Mouse (Mus musculus) layer of hippocampus, postnatal 14 days (tissue): ENCODE results near the gene Lrrn1. TPM values are rescaled to one million over a fixed set of nuclear protein-coding genes. Genes with fewer than 3 reads are reported as not detected.

ENCODE experiments used
- DNase-seq, 2 experiments: peaks; one replicate each; pipeline ENCODE4 v3.0.0; 2021 to 2022; ENCODE audit warnings: low spot score in 2 of 2, mixed read lengths in 1 of 2
- long read RNA-seq, 2 experiments: library from polyadenylated mRNA; stranded (forward); transcript quantifications; one replicate each; pipeline ENCODE4 v2.0.0; 2021
- total RNA-seq, 2 experiments: library from RNA; stranded (reverse); gene quantifications; 2 replicates each; pipeline ENCODE4 v1.2.3; 2021

The Lrrn1 gene
- 10 to 100 TPM; 75.1 to 75.9 TPM for total RNA-seq
- long read RNA-seq, experiment 1, transcript Lrrn1-201 (2 exons, 3,700 nt): major isoform, 55 of 65 reads
- long read RNA-seq, experiment 1, partial matches to known transcripts: 0 of 65 reads
- long read RNA-seq, experiment 1, other reads (novel, unspliced or antisense): 10 of 65 reads
- long read RNA-seq, experiment 2, transcript Lrrn1-201 (2 exons, 3,700 nt): major isoform, 60 of 69 reads
- long read RNA-seq, experiment 2, partial matches to known transcripts: 7 of 69 reads
- long read RNA-seq, experiment 2, other reads (novel, unspliced or antisense): 2 of 69 reads

GRCm38 (mm10) chr6:107528877-107529864 is at the start of gene Lrrn1:
TSS of gene Lrrn1 (plus strand) at chr6:107529768.
- DNase-seq: peak; percentile 76 to 81

- no peak for DNase-seq
Measured at GRCm38 (mm10) chr6:107494491-107494890, 35.1 kb upstream of the Lrrn1 start.

- no peak for DNase-seq
Measured at GRCm38 (mm10) chr6:107495830-107496229, 33.7 kb upstream of the Lrrn1 start.

GRCm38 (mm10) chr6:107513716-107514115 is 15.9 kb upstream of the Lrrn1 start:
- no peak for DNase-seq

- no peak for DNase-seq
Measured at GRCm38 (mm10) chr6:107523953-107524352, 5.6 kb upstream of the Lrrn1 start.

GRCm38 (mm10) chr6:107529911-107530431 is 403 bp downstream of the Lrrn1 start:
- peak; percentile 48 to 65 for DNase-seq

GRCm38 (mm10) chr6:107530621-107531285 is 1.2 kb downstream of the Lrrn1 start:
- DNase-seq: no peak

GRCm38 (mm10) chr6:107531526-107532080 is 2.0 kb downstream of the Lrrn1 start:
- DNase-seq: no peak

- DNase-seq: no peak
Measured at GRCm38 (mm10) chr6:107534533-107534932, 5.0 kb downstream of the Lrrn1 start.

- no peak for DNase-seq
Measured at GRCm38 (mm10) chr6:107536631-107537030, 7.1 kb downstream of the Lrrn1 start.

GRCm38 (mm10) chr6:107541222-107541621 is 11.7 kb downstream of the Lrrn1 start:
- DNase-seq: no peak

GRCm38 (mm10) chr6:107541918-107542317 is 12.3 kb downstream of the Lrrn1 start:
- DNase-seq: peak; percentile 34 to 72

GRCm38 (mm10) chr6:107546272-107546671 is 16.7 kb downstream of the Lrrn1 start:
- no peak for DNase-seq

GRCm38 (mm10) chr6:107552511-107552910 is 22.9 kb downstream of the Lrrn1 start:
- DNase-seq: no peak

- no peak for DNase-seq
Measured at GRCm38 (mm10) chr6:107555364-107555763, 25.8 kb downstream of the Lrrn1 start.

- peak; percentile 54 to 76 for DNase-seq
Measured at GRCm38 (mm10) chr6:107556996-107557395, 27.4 kb downstream of the Lrrn1 start.

- no peak for DNase-seq
Measured at GRCm38 (mm10) chr6:107557806-107558205, 28.2 kb downstream of the Lrrn1 start.

- DNase-seq: no peak
Measured at GRCm38 (mm10) chr6:107562255-107562654, 32.7 kb downstream of the Lrrn1 start.

- DNase-seq: peak in 1 of 2 experiments; percentile 33
Measured at GRCm38 (mm10) chr6:107566944-107567634, 37.5 kb downstream of the Lrrn1 start.

GRCm38 (mm10) chr6:107574561-107574960 is 45.0 kb downstream of the Lrrn1 start:
- no peak for DNase-seq
